Mouse (Mus musculus) layer of hippocampus, adult 6 months (tissue): ENCODE data around the gene 1700042G07Rik. TPM values are rescaled to one million over a fixed set of nuclear protein-coding genes. Genes with fewer than 3 reads are reported as not detected.

Experiments
- long read RNA-seq, 2 experiments: library from polyadenylated mRNA; unstranded; transcript quantifications; one replicate each; pipeline ENCODE4 v2.0.0; 2019 to 2020
- polyA plus RNA-seq: library from polyadenylated mRNA; unstranded; fragments of <200 nt; fragmentation: Nextera tagmentation; gene quantifications from 2 replicates; pipeline ENCODE4 v1.2.3, GENCODE M21; 2021

1700042G07Rik gene
- polyA plus RNA-seq = not detected in 2 replicates
- long read RNA-seq, experiment 1 = 0 reads
- long read RNA-seq, experiment 2 = 0 reads

DNA sequence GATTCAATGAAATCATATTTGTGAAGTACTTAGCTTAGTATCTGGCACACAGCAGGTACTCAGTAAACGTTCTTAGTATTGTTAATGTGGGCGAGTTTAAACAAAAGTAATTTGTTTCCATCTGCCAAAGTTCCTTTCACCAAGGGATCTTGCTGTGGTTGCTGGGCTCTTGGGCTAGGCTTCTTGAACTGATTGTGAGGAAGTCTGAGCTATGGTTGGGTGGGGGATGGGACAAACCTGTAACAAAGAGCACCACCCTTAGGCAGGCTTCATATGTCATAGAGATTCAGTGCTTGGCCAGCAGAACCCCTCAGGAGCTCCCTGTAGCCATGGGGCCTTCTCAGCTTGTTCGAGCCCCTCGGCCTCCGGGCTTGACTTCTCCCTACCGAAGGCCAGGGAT is at the start of gene 1700042G07Rik, which contains the start of gene Gm49337:
1700042G07Rik (plus strand) TSS at position 301 of the 400 bp plus-strand sequence.
Gm49337 (plus strand) TSS at position 313 of the 400 bp plus-strand sequence.

GRCm38 (mm10) chr4:116123602-116124519 is 49.3 kb upstream of the 1700042G07Rik start, which contains the start of the genes Rad54l and Pomgnt1:
Gene Rad54l (minus strand): TSS chr4:116123690.
Gene Pomgnt1 (plus strand): TSS chr4:116123840.

DNA sequence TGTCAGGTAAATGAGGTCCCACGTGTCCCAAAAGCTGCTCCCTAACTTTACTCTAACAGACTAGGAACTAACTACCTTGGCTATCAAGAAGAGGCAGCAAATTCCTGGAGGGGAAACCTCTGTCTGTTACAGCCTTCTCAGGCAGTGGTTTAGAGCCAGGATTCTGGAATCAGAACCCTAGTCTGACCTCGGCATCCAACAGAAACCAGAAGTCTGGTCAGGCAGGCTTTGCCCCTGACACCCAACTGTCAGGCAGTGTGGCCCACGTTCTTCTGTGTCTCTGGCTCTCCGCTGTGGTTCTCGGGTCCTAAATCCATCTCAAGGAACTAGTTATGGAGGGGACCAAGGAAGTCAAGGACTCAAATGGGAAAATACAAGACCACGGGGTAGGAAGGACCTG is 21.9 kb upstream of the 1700042G07Rik start, which contains the start of gene Lurap1:
Lurap1 (minus strand) TSS at position 101 of the 400 bp plus-strand sequence.

GRCm38 (mm10) chr4:116167404-116167803 is 5.8 kb upstream of the 1700042G07Rik start, which contains the start of gene Tspan1:
Gene Tspan1 (minus strand): TSS chr4:116167601.

GRCm38 (mm10) chr4:116221140-116221851 is 48.1 kb downstream of the 1700042G07Rik start, which contains the start of gene Pik3r3:
Gene Pik3r3 (plus strand): TSS chr4:116221618.

Other genes with a start within 250 kb of the 1700042G07Rik start
- 0.04 TPM in 1 of 2 replicates, not detected in the other for gene Dmbx1, start 233.4 kb upstream of the 1700042G07Rik start, polyA plus RNA-seq
- 120 and 129 TPM in 2 replicates for gene Faah, start 155.4 kb upstream of the 1700042G07Rik start, polyA plus RNA-seq
- 10.3 and 12.8 TPM in 2 replicates for gene Nsun4, start 119.5 kb upstream of the 1700042G07Rik start, polyA plus RNA-seq
- gene Uqcrh, start 98.3 kb upstream of the 1700042G07Rik start, polyA plus RNA-seq = 723 and 862 TPM in 2 replicates
- gene Lrrc41, start 98.1 kb upstream of the 1700042G07Rik start, polyA plus RNA-seq = 23.5 and 27.0 TPM in 2 replicates
- 0.34 and 0.48 TPM in 2 replicates for gene Rad54l, start 49.7 kb upstream of the 1700042G07Rik start, polyA plus RNA-seq
- gene Pomgnt1, start 49.5 kb upstream of the 1700042G07Rik start, polyA plus RNA-seq = 16.9 and 20.5 TPM in 2 replicates
- gene Lurap1, start 22.0 kb upstream of the 1700042G07Rik start, polyA plus RNA-seq = 5.7 and 6.0 TPM in 2 replicates
- gene Tspan1, start 5.8 kb upstream of the 1700042G07Rik start, polyA plus RNA-seq = 0.18 TPM in 1 of 2 replicates, not detected in the other
- not detected in 2 replicates for gene Gm49337, start within 50 bp of the 1700042G07Rik start, polyA plus RNA-seq
- 9.5 and 10.5 TPM in 2 replicates for gene Pik3r3, start 48.2 kb downstream of the 1700042G07Rik start, polyA plus RNA-seq